Mouse (Mus musculus): ENCODE measurements around the gene Gm37240.
"Not testable (repeated sequence)": the region's sequence is repeated elsewhere in the genome, so short reads cannot be mapped to it uniquely, and the experiment has no call there.

The Gm37240 gene

GRCm38 (mm10) chr3:85887239-85887827, at the start of gene Gm37240, which contains the start of gene Glt28d2:
Gene Gm37240 (minus strand): TSS chr3:85887518.
Gene Glt28d2 (minus strand): TSS chr3:85887516.
- peak; percentile 24 to 37 for DNase-seq

- DNase-seq, result no peak
Measured at GRCm38 (mm10) chr3:85933586-85933985, 46.3 kb upstream of the Gm37240 start.

GRCm38 (mm10) chr3:85931859-85932258, 44.5 kb upstream of the Gm37240 start:
- no peak for DNase-seq

- DNase-seq, result no peak
Measured at GRCm38 (mm10) chr3:85930671-85931255, 43.4 kb upstream of the Gm37240 start.

- no peak for DNase-seq
Measured at GRCm38 (mm10) chr3:85929711-85930110, 42.4 kb upstream of the Gm37240 start.

- DNase-seq, result no peak
Measured at GRCm38 (mm10) chr3:85928140-85928611, 40.9 kb upstream of the Gm37240 start.

- no peak for DNase-seq
Measured at GRCm38 (mm10) chr3:85927296-85927695, 40.0 kb upstream of the Gm37240 start.

GRCm38 (mm10) chr3:85923954-85924945, 36.9 kb upstream of the Gm37240 start:
- DNase-seq, result peak; percentile 82 to 86

- DNase-seq, result peak in 1 of 2 experiments; percentile 5
Measured at GRCm38 (mm10) chr3:85923343-85923742, 36.0 kb upstream of the Gm37240 start.

- DNase-seq, result peak; percentile 7 to 10
Measured at GRCm38 (mm10) chr3:85922331-85922730, 35.0 kb upstream of the Gm37240 start.

- not testable (repeated sequence) for DNase-seq
Measured at GRCm38 (mm10) chr3:85920671-85921070, 33.4 kb upstream of the Gm37240 start.

- DNase-seq, result peak; percentile 35 to 54
Measured at GRCm38 (mm10) chr3:85917600-85917999, 30.3 kb upstream of the Gm37240 start.

- DNase-seq, result no peak
Measured at GRCm38 (mm10) chr3:85914806-85915205, 27.5 kb upstream of the Gm37240 start.

GRCm38 (mm10) chr3:85907136-85907535, 19.8 kb upstream of the Gm37240 start:
- no peak for DNase-seq

GRCm38 (mm10) chr3:85904371-85904770, 17.1 kb upstream of the Gm37240 start:
- no peak for DNase-seq

GRCm38 (mm10) chr3:85895020-85895419, 7.7 kb upstream of the Gm37240 start:
- no peak for DNase-seq

- no peak for DNase-seq
Measured at GRCm38 (mm10) chr3:85891571-85891970, 4.3 kb upstream of the Gm37240 start.

- peak in 1 of 2 experiments; percentile 11 for DNase-seq
Measured at GRCm38 (mm10) chr3:85888221-85888671, 928 bp upstream of the Gm37240 start.

- DNase-seq, result no peak
Measured at GRCm38 (mm10) chr3:85886636-85887238, 581 bp downstream of the Gm37240 start.

GRCm38 (mm10) chr3:85885906-85886305, 1.4 kb downstream of the Gm37240 start:
- DNase-seq, result no peak

- no peak for DNase-seq
Measured at GRCm38 (mm10) chr3:85880687-85881086, 6.6 kb downstream of the Gm37240 start.

GRCm38 (mm10) chr3:85880068-85880467, 7.2 kb downstream of the Gm37240 start:
- DNase-seq, result no peak

- no peak for DNase-seq
Measured at GRCm38 (mm10) chr3:85878911-85879310, 8.4 kb downstream of the Gm37240 start.
